Mouse (Mus musculus) liver, adult 2 months (tissue): Measurements from ENCODE around the gene Atp6v1g2. TPM values are rescaled to one million over a fixed set of nuclear protein-coding genes. Genes with fewer than 3 reads are reported as not detected.

Experiments used
- DNase-seq: peaks from one replicate; pipeline ENCODE4 v3.0.0-alpha.2; 2011; ENCODE audit warnings: low read depth, low spot score; ENCODE audit errors: extremely low read depth
- H3K27ac ChIP-seq: fragments of 200-500 bp; replicated peaks from 2 replicates; pipeline ENCODE4 v1.5.1; 2012; ENCODE audit warnings: low read depth, mild to moderate bottlenecking, control low read depth, inconsistent platforms, low read length; ENCODE audit not compliant: insufficient read depth
- H3K27me3 ChIP-seq: fragments of 200-500 bp; 2 replicates; pipeline ENCODE4 v1.6.1; 2012; ENCODE audit warnings: mild to moderate bottlenecking, moderate library complexity, low read length, inconsistent platforms; ENCODE audit not compliant: control insufficient read depth, insufficient read depth
- H3K36me3 ChIP-seq: fragments of 200-500 bp; 2 replicates; pipeline ENCODE4 v1.6.1; 2012; ENCODE audit warnings: low read length, inconsistent platforms; ENCODE audit not compliant: control insufficient read depth, insufficient read depth
- H3K4me1 ChIP-seq: fragments of 200-500 bp; 2 replicates; pipeline ENCODE4 v1.6.1; 2011; ENCODE audit warnings: low read length; ENCODE audit not compliant: control insufficient read depth, insufficient read depth
- H3K4me3 ChIP-seq: fragments of 200-500 bp; 2 replicates; pipeline ENCODE4 v1.5.1; 2011; ENCODE audit warnings: low read depth, mild to moderate bottlenecking, control low read depth, low read length, moderate library complexity; ENCODE audit not compliant: insufficient read depth
- H3K79me2 ChIP-seq: fragments of 200-500 bp; 2 replicates; pipeline ENCODE4 v1.6.1; 2012; ENCODE audit warnings: inconsistent platforms, mild to moderate bottlenecking, low read length, moderate library complexity; ENCODE audit not compliant: control insufficient read depth, insufficient read depth
- H3K9ac ChIP-seq: fragments of 200-500 bp; 2 replicates; pipeline ENCODE4 v1.6.1; 2012; ENCODE audit warnings: low read depth, mild to moderate bottlenecking, control low read depth, inconsistent platforms, low read length
- CTCF ChIP-seq: fragments of 200-500 bp; IDR thresholded peaks from 2 replicates; pipeline ENCODE4 v1.5.1; 2011; ENCODE audit warnings: low read depth, low read length, control low read depth
- POLR2A ChIP-seq: fragments of 200-500 bp; IDR thresholded peaks from 2 replicates; pipeline ENCODE4 v1.6.1; 2011; ENCODE audit warnings: low read length, control low read depth; ENCODE audit not compliant: insufficient read depth; ENCODE audit errors: extremely low read depth
- WGBS: fragments of 180-500 bp; shearing (Covaris S2); methylation state at CpG from one replicate; pipeline ENCODE4 v1.1.7; 2018; 5-methylcytosine and 5-hydroxymethylcytosine counted together
- polyA plus RNA-seq: library from polyadenylated mRNA; depleted of rRNA; stranded (reverse); fragments of >200 nt; gene quantifications from 2 replicates; pipeline ENCODE4 v1.2.3, GENCODE M21; 2012
- total RNA-seq: library from RNA; depleted of rRNA; stranded (reverse); fragments of >200 nt; gene quantifications from 2 replicates; pipeline ENCODE4 v1.2.3, GENCODE M21; 2014

The Atp6v1g2 gene
- total and polyA plus RNA-seq, 2 experiments: 0.28 to 1.6 TPM

DNA sequence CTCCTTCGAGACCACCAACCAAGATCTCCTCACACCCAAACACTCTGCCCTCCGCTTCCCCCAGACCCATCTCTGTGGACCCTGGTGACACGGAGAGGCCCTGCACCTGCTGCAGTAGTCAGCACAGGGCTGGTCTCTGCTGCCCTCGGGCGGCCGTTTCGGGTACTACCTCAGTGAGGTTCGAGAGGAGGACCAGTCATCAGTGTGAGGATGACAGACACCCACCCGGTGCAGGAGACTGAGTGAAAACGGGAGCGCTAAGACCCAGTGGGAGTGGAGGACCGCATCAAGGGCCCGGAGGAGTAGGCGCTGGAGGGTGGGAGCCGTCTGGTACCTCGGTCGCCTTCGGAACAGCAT lies 2.9 kb downstream of the Atp6v1g2 start:
- H3K9ac ChIP-seq: peak overlapping the region; percentile 57
- H3K4me1 ChIP-seq: peaks cover 9% of the 10 kb centered on the region
- WGBS: 2% methylated on average over 18 of the region's 18 CpGs
- TF ChIP-seq CTCF: peak; percentile 95
- 0 out of 2 replicates have a peak, but pooled peaks have one; percentile 16 for TF ChIP-seq POLR2A
- H3K36me3 ChIP-seq: no peaks in the 10 kb centered on the region
- no peak for DNase-seq
- peaks cover 7% of the 10 kb centered on the region; the same call in 1 of the 2 replicates for H3K79me2 ChIP-seq
- H3K4me3 ChIP-seq: peak overlapping the region; percentile 60
- peak overlapping the region; percentile 78 for H3K27ac ChIP-seq
- no peaks in the 10 kb centered on the region for H3K27me3 ChIP-seq

DNA sequence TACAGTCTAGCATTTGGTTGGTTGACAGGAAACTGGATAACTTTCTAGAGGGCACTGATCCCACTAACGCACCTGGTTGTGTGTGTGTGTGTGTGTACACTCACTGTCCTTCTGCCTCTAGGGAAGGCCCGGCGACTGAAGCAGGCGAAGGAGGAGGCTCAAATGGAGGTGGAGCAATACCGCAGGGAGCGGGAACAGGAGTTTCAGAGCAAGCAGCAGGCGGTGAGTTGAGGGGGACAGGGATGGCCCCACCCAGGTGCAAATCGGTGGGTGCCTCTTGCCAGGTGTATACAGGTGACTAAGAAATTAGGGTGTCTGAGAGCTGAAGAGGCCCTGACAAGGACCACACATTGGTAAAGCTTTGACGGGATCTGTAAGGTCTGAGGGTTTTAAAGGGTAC lies 3.5 kb downstream of the Atp6v1g2 start:
- 84% methylated on average over 9 of the region's 9 CpGs for WGBS

DNA sequence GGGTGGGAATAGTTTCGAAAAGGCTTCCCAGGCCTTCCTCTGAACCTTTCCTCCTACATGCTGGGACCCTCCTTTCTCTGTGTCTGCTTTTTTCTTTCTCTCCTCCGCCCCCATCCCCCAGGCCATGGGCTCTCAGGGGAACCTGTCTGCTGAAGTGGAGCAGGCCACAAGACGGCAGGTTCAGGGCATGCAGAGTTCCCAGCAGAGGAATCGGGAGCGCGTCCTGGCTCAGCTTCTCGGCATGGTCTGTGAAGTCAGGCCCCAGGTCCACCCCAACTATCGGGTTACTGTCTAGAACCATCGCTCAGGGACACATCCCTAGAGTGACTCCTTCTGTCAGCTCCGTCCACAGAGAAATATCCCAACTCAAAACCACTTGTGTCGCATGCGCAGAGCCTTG lies 4.0 kb downstream of the Atp6v1g2 start:
- DNase-seq: no peak
- no peaks in the 10 kb centered on the region for H3K27me3 ChIP-seq
- no peak overlapping the region for H3K9ac ChIP-seq
- WGBS: 95% methylated on average over 12 of the region's 12 CpGs
- TF ChIP-seq POLR2A (no peak), CTCF (no peak)
- H3K27ac ChIP-seq: no peak overlapping the region
- peaks cover 7% of the 10 kb centered on the region for H3K4me1 ChIP-seq
- H3K4me3 ChIP-seq: no peak overlapping the region
- no peaks in the 10 kb centered on the region for H3K36me3 ChIP-seq
- peaks cover 12% of the 10 kb centered on the region for H3K79me2 ChIP-seq

More for the DNA sequence above, 3.5 kb downstream of the Atp6v1g2 start:
- no peak for TF ChIP-seq POLR2A
- no peak for TF ChIP-seq CTCF
- no peaks in the 10 kb centered on the region for H3K27me3 ChIP-seq
- H3K4me3 ChIP-seq: no peak overlapping the region
- H3K36me3 ChIP-seq: no peaks in the 10 kb centered on the region
- H3K79me2 ChIP-seq: peaks cover 7% of the 10 kb centered on the region; the same call in 1 of the 2 replicates
- no peak overlapping the region for H3K9ac ChIP-seq
- H3K27ac ChIP-seq: no peak overlapping the region
- H3K4me1 ChIP-seq: peaks cover 7% of the 10 kb centered on the region
- no peak for DNase-seq

DNA sequence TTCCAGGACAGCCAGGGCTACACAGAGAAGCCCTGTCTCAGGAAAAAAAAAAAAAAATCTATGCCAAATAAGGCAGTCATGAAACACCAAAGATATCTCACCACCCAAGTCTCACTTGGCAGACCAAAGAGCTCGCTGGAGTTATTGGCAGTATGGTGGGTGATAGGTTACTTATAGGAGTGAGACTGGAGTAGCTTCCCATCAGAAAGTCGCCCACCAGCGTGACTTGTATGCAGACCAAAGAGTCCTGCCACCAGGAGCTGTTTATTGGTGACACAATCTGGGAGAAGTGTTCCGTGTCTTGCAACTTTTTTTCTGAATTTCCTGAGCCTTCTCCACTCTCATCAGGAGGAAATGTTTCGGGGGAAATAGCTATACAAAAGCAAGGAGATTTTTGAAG lies 6.2 kb downstream of the Atp6v1g2 start:
- Histone ChIP-seq H3K27ac (no peak overlapping the region), H3K79me2 (peaks cover 32% of the 10 kb centered on the region), H3K36me3 (peaks cover 14% of the 10 kb centered on the region), H3K27me3 (no peaks in the 10 kb centered on the region), H3K9ac (no peak overlapping the region), H3K4me1 (peaks cover 17% of the 10 kb centered on the region), H3K4me3 (no peak overlapping the region)
- DNase-seq: no peak
- 77% methylated on average over 5 of the region's 5 CpGs for WGBS
- TF ChIP-seq CTCF: no peak

DNA sequence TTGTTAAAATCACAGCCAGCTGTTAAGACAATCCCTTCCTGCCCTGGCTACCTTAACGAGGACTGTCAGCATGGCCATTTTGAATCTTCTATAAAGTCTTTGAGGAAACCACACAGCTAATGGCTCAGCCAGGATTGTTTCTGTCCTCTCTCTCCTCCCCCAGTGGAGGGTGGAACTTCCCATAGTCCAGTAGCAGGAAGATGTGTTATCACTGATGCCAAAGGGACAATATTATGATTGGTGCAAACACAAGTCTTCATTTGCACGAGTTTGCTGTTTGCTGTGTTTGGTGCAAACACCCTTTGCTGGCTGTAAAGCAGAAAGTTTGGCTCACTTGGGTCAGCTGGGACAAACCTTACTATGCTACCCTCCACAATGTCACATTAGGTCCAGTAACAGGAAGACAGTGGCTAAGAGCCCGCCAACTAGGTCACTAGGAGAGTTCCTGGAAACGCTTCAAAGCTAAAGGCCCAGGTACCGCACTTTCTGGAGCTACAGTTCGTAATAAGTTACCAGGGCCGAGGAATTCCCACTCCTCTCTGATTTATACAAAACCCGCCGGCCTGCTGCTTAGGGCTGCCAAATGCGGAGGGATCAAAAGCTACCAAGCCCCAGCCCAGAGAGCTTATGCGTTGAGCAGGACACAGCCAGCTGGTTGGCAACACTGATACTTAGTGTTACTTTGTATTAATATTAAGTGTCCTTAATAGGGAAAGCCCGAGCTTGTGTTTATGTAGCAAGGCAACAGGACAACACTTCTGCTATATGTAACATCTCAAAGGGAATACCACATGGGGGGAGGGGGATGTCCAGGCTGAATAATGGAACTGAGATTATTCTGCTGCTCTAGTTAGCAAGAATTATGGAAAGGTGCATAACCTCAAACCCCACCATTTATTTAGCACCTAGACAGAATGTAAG lies 7.2 kb downstream of the Atp6v1g2 start:
- peaks cover 29% of the 10 kb centered on the region for H3K79me2 ChIP-seq
- peak overlapping the region; percentile 43; the same call in 1 of the 2 replicates for H3K4me3 ChIP-seq
- H3K9ac ChIP-seq: peak overlapping the region; percentile 56
- H3K27ac ChIP-seq: peak overlapping the region; percentile 95
- peaks cover 16% of the 10 kb centered on the region for H3K4me1 ChIP-seq
- DNase-seq: peak; percentile 77
- H3K36me3 ChIP-seq: peaks cover 22% of the 10 kb centered on the region
- TF ChIP-seq CTCF (no peak), POLR2A (no peak)
- WGBS: 7% methylated on average over 12 of the region's 12 CpGs
- H3K27me3 ChIP-seq: no peaks in the 10 kb centered on the region
